Mouse (Mus musculus) intestine, embryonic 15.5 days (tissue): Measurements from ENCODE around the gene C1s2. TPM values are rescaled to one million over a fixed set of nuclear protein-coding genes. Genes with fewer than 3 reads are reported as not detected.
"Not testable (repeated sequence)": the region's sequence is repeated elsewhere in the genome, so short reads cannot be mapped to it uniquely, and the experiment has no call there.

Source experiments
- ATAC-seq: fragments of 200-750 bp; cut with Nextera tagmentation; 2 replicates; pipeline ENCODE4 v1.8.0; 2017; ENCODE audit warnings: moderate TSS enrichment, moderate library complexity
- H3K27ac ChIP-seq: fragments of 300-500 bp; sonication (generic); 2 replicates; pipeline ENCODE4 v1.5.1; 2015; ENCODE audit warnings: mild to moderate bottlenecking, inconsistent platforms
- H3K27me3 ChIP-seq: fragments of 300-500 bp; sonication (generic); replicated peaks from 2 replicates; pipeline ENCODE4 v1.6.1; 2015; ENCODE audit warnings: inconsistent platforms
- H3K36me3 ChIP-seq: fragments of 300-500 bp; sonication (generic); 2 replicates; pipeline ENCODE4 v1.6.1; 2015; ENCODE audit warnings: inconsistent platforms
- H3K4me1 ChIP-seq: fragments of 300-500 bp; sonication (generic); replicated peaks from 2 replicates; pipeline ENCODE4 v1.6.1; 2015; ENCODE audit warnings: inconsistent platforms
- H3K4me2 ChIP-seq: fragments of 300-500 bp; sonication (generic); replicated peaks from 2 replicates; pipeline ENCODE4 v1.6.1; 2015; ENCODE audit warnings: mild to moderate bottlenecking, inconsistent platforms
- H3K4me3 ChIP-seq: fragments of 300-500 bp; sonication (generic); replicated peaks from 2 replicates; pipeline ENCODE4 v1.5.1; 2015; ENCODE audit warnings: inconsistent platforms
- H3K9ac ChIP-seq: fragments of 300-500 bp; sonication (generic); 2 replicates; pipeline ENCODE4 v1.6.1; 2015; ENCODE audit warnings: inconsistent platforms
- H3K9me3 ChIP-seq: fragments of 300-500 bp; sonication (generic); 2 replicates; pipeline ENCODE4 v1.6.1; 2016; ENCODE audit warnings: inconsistent platforms
- WGBS: fragments of 180-500 bp; shearing (Covaris S2); methylation state at CpG from one replicate; pipeline ENCODE4 v1.1.7; 2015; 5-methylcytosine and 5-hydroxymethylcytosine counted together
- polyA plus RNA-seq: library from polyadenylated mRNA; unstranded; fragments of >200 nt; fragmentation: Nextera tagmentation; extraction: Ambion mirVana; gene quantifications from 2 replicates; pipeline ENCODE4 v1.2.1, GENCODE M21; 2015

The C1s2 gene
- polyA plus RNA-seq, 1 experiment from 2014 or later: not detected

- no peaks in the 10 kb centered on the region for H3K36me3 ChIP-seq
- H3K4me2 ChIP-seq: peak overlapping the region; percentile 73
- H3K9ac ChIP-seq: no peak overlapping the region
- H3K9me3 ChIP-seq: no peaks in the 10 kb centered on the region
- H3K4me3 ChIP-seq: peak overlapping the region; percentile 74
- ATAC-seq: no peak
- H3K27me3 ChIP-seq: no peaks in the 10 kb centered on the region
- no peak overlapping the region for H3K27ac ChIP-seq
- peaks cover 3% of the 10 kb centered on the region; the same call in 1 of the 2 replicates for H3K4me1 ChIP-seq
- 73% methylated on average over 7 of the region's 7 CpGs for WGBS
These were observed 28.4 kb upstream of the C1s2 start for GRCm38 (mm10) chr6:124664256-124664655.

- H3K9me3 ChIP-seq: no peaks in the 10 kb centered on the region
- no peaks in the 10 kb centered on the region for H3K27me3 ChIP-seq
- peak overlapping the region; percentile 73 for H3K4me2 ChIP-seq
- H3K9ac ChIP-seq: peak overlapping the region; percentile 75
- no peaks in the 10 kb centered on the region for H3K36me3 ChIP-seq
- H3K4me3 ChIP-seq: peak overlapping the region; percentile 74
- no peak for ATAC-seq
- H3K4me1 ChIP-seq: peaks cover 3% of the 10 kb centered on the region; the same call in 1 of the 2 replicates
- H3K27ac ChIP-seq: peak overlapping the region; percentile 83
- WGBS: 16% methylated on average over 13 of the region's 13 CpGs
These were observed 27.5 kb upstream of the C1s2 start for GRCm38 (mm10) chr6:124663424-124663795.

GRCm38 (mm10) chr6:124662477-124663423 lies 26.9 kb upstream of the C1s2 start, which contains the start of gene Lpcat3:
Lpcat3 (plus strand) TSS chr6:124663027.
- under 1% methylated on average over 75 of the region's 87 CpGs for WGBS
- Histone ChIP-seq H3K27me3 (no peaks in the 10 kb centered on the region), H3K4me1 (peaks cover 3% of the 10 kb centered on the region; the same call in 1 of the 2 replicates), H3K4me2 (peak within 1 kb of the TSS; percentile 73), H3K27ac (peak within 1 kb of the TSS; percentile 83), H3K9me3 (no peaks in the 10 kb centered on the region), H3K4me3 (peak within 1 kb of the TSS; percentile 74), H3K36me3 (no peaks in the 10 kb centered on the region), H3K9ac (peak within 1 kb of the TSS; percentile 75)
- peak; percentile 99 for ATAC-seq

- H3K9me3 ChIP-seq: no peaks in the 10 kb centered on the region
- H3K4me3 ChIP-seq: peak overlapping the region; percentile 74
- 31% methylated on average over 6 of the region's 6 CpGs for WGBS
- peak overlapping the region; percentile 60 for H3K9ac ChIP-seq
- H3K27ac ChIP-seq: peak overlapping the region; percentile 75
- H3K27me3 ChIP-seq: no peaks in the 10 kb centered on the region
- ATAC-seq: no peak
- H3K4me1 ChIP-seq: peaks cover 3% of the 10 kb centered on the region; the same call in 1 of the 2 replicates
- H3K36me3 ChIP-seq: no peaks in the 10 kb centered on the region
- H3K4me2 ChIP-seq: peak overlapping the region; percentile 73
These were observed 26.1 kb upstream of the C1s2 start for GRCm38 (mm10) chr6:124661995-124662394.

GRCm38 (mm10) chr6:124661156-124661806 lies 25.4 kb upstream of the C1s2 start:
- 96% methylated on average over 4 of the region's 4 CpGs for WGBS
- no peak overlapping the region for H3K4me2 ChIP-seq
- no peak overlapping the region for H3K27ac ChIP-seq
- no peaks in the 10 kb centered on the region for H3K36me3 ChIP-seq
- no peaks in the 10 kb centered on the region for H3K9me3 ChIP-seq
- H3K4me1 ChIP-seq: peaks cover 3% of the 10 kb centered on the region; the same call in 1 of the 2 replicates
- no peak overlapping the region for H3K9ac ChIP-seq
- ATAC-seq: no peak
- H3K4me3 ChIP-seq: no peak overlapping the region
- no peaks in the 10 kb centered on the region for H3K27me3 ChIP-seq

GRCm38 (mm10) chr6:124658067-124658466 lies 22.2 kb upstream of the C1s2 start:
- no peaks in the 10 kb centered on the region for H3K27me3 ChIP-seq
- ATAC-seq: no peak
- no peaks in the 10 kb centered on the region for H3K9me3 ChIP-seq
- no peak overlapping the region for H3K27ac ChIP-seq
- H3K4me3 ChIP-seq: no peak overlapping the region
- 63% methylated on average over 2 of the region's 2 CpGs for WGBS
- no peak overlapping the region for H3K4me2 ChIP-seq
- H3K4me1 ChIP-seq: no peaks in the 10 kb centered on the region
- no peaks in the 10 kb centered on the region for H3K36me3 ChIP-seq
- H3K9ac ChIP-seq: no peak overlapping the region

GRCm38 (mm10) chr6:124655893-124656292 lies 20.0 kb upstream of the C1s2 start:
- ATAC-seq: no peak
- no peak overlapping the region for H3K9ac ChIP-seq
- no peaks in the 10 kb centered on the region for H3K36me3 ChIP-seq
- no peaks in the 10 kb centered on the region for H3K4me1 ChIP-seq
- 41% methylated on average over 6 of the region's 6 CpGs for WGBS
- H3K27me3 ChIP-seq: no peaks in the 10 kb centered on the region
- no peak overlapping the region for H3K4me3 ChIP-seq
- H3K27ac ChIP-seq: no peak overlapping the region
- H3K4me2 ChIP-seq: no peak overlapping the region
- no peaks in the 10 kb centered on the region for H3K9me3 ChIP-seq

- no peaks in the 10 kb centered on the region for H3K36me3 ChIP-seq
- no peak overlapping the region for H3K27ac ChIP-seq
- no peak; the same call in 1 of the 2 replicates for ATAC-seq
- no peaks in the 10 kb centered on the region for H3K9me3 ChIP-seq
- 63% methylated on average over 1 of the region's 1 CpGs for WGBS
- no peak overlapping the region for H3K9ac ChIP-seq
- H3K4me1 ChIP-seq: no peaks in the 10 kb centered on the region
- no peak overlapping the region for H3K4me3 ChIP-seq
- no peak overlapping the region for H3K4me2 ChIP-seq
- H3K27me3 ChIP-seq: no peaks in the 10 kb centered on the region
These were observed 10.5 kb upstream of the C1s2 start for GRCm38 (mm10) chr6:124646394-124646793.

GRCm38 (mm10) chr6:124640997-124641396 lies 5.1 kb upstream of the C1s2 start:
- H3K9me3 ChIP-seq: no peaks in the 10 kb centered on the region
- H3K27me3 ChIP-seq: no peaks in the 10 kb centered on the region
- H3K27ac ChIP-seq: no peak overlapping the region
- WGBS: 36% methylated on average over 8 of the region's 8 CpGs
- H3K4me3 ChIP-seq: no peak overlapping the region
- no peak overlapping the region for H3K9ac ChIP-seq
- no peak overlapping the region for H3K4me2 ChIP-seq
- H3K36me3 ChIP-seq: no peaks in the 10 kb centered on the region
- no peak for ATAC-seq
- no peaks in the 10 kb centered on the region for H3K4me1 ChIP-seq

GRCm38 (mm10) chr6:124640041-124640440 lies 4.2 kb upstream of the C1s2 start:
- Histone ChIP-seq H3K4me3 (no peak overlapping the region), H3K27me3 (no peaks in the 10 kb centered on the region), H3K9me3 (no peaks in the 10 kb centered on the region), H3K4me2 (no peak overlapping the region), H3K4me1 (no peaks in the 10 kb centered on the region), H3K27ac (no peak overlapping the region), H3K36me3 (no peaks in the 10 kb centered on the region), H3K9ac (no peak overlapping the region)
- ATAC-seq: no peak
- 85% methylated on average over 4 of the region's 4 CpGs for WGBS

- H3K27me3 ChIP-seq, H3K27ac ChIP-seq, H3K4me1 ChIP-seq, ATAC-seq, H3K9ac ChIP-seq, H3K4me3 ChIP-seq, H3K4me2 ChIP-seq, H3K9me3 ChIP-seq, H3K36me3 ChIP-seq: not testable (repeated sequence)
- 33% methylated on average over 6 of the region's 6 CpGs for WGBS
These were observed 1.1 kb upstream of the C1s2 start for GRCm38 (mm10) chr6:124636858-124637460.

- Histone ChIP-seq H3K9ac (no peak overlapping the region), H3K27ac (no peak overlapping the region), H3K4me1 (no peaks in the 10 kb centered on the region), H3K27me3 (no peaks in the 10 kb centered on the region), H3K36me3 (no peaks in the 10 kb centered on the region), H3K9me3 (no peaks in the 10 kb centered on the region), H3K4me3 (no peak overlapping the region), H3K4me2 (no peak overlapping the region)
- ATAC-seq: no peak
- 77% methylated on average over 4 of the region's 4 CpGs for WGBS
These were observed 5.1 kb downstream of the C1s2 start for GRCm38 (mm10) chr6:124630763-124631162.
